Mouse (Mus musculus): Measurements from ENCODE around the gene Spag6. TPM values are rescaled to one million over a fixed set of nuclear protein-coding genes. Genes with fewer than 3 reads are reported as not detected.
A peak's percentile ranks its signal among the peaks of the same experiment; 100 is the strongest.

Spag6 gene
- total and polyA plus RNA-seq, 2 experiments from 2014 or later, result 0.10 TPM; not detected in 1

DNA sequence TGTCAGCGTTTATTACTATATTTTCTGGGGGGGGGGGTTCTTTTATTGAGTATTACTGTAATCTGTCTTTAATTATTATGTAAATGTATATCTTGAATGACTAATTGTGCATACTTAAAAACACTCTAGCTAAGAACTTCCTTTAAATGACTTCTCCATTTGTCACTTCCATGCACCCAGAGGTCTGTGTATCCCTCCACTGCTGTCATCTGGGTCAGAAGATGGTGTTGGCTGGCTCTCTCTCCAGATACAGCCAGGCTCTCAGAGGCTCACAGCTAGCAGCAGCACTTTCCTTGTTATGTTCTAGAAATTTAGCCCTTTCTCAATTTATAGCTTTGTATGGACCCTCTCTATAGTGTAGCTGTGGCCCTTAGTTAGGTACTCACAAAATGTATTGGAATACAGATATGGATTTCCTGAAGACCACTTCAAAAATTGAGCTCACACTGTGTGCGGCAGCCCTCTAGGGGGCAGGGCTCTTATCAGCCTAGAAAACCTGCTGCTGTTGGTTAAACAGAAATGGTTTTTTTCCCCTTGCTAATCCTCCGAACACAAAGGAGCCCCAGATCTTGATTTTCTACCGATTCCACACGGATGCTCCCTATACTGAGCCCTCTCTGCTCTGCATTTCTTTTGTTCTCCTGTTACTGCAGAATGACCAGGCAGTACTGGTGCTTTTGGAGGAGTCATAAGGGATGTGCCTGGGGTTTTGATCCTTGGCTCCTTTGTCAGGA, 40.7 kb downstream of the Spag6 start:
- no peak for ATAC-seq (ENCODE audit: insufficient read depth, low read depth)
- Histone ChIP-seq H3K36me3 (replicated peaks; ENCODE audit: control insufficient read depth, insufficient read depth, low read length) (no peaks in the 10 kb centered on the region), H3K4me1 (ENCODE audit: control insufficient read depth, insufficient read depth) (no peaks in the 10 kb centered on the region), H3K4me3 (ENCODE audit: low read depth, low read length) (no peak overlapping the region), H3K4me2 (ENCODE audit: low read depth, low read length) (no peak overlapping the region), H3K27me3 (ENCODE audit: control insufficient read depth, insufficient read depth, low read length) (no peaks in the 10 kb centered on the region), H3K9ac (replicated peaks; ENCODE audit: low read depth, low read length) (no peak overlapping the region), H3K9me3 (replicated peaks; ENCODE audit: control insufficient read depth, low read length) (no peaks in the 10 kb centered on the region), H3K27ac (ENCODE audit: low read depth) (no peak overlapping the region)
- DNase-seq (ENCODE audit: low spot score), result no peak
- TF ChIP-seq EP300 (IDR thresholded peaks at IDR 0.05; ENCODE audit: low read depth) (no peak), CTCF (IDR thresholded peaks at IDR 0.05; ENCODE audit: low read depth) (peak; percentile 7; the same call in 1 of the 2 replicates)
- 43% methylated on average over 5 of the region's 5 CpGs for WGBS

- Histone ChIP-seq H3K27ac (ENCODE audit: low read depth) (no peak overlapping the region), H3K27me3 (ENCODE audit: control insufficient read depth, insufficient read depth, low read length) (no peaks in the 10 kb centered on the region), H3K4me2 (ENCODE audit: low read depth, low read length) (no peak overlapping the region), H3K4me1 (ENCODE audit: control insufficient read depth, insufficient read depth) (no peaks in the 10 kb centered on the region), H3K36me3 (replicated peaks; ENCODE audit: control insufficient read depth, insufficient read depth, low read length) (no peaks in the 10 kb centered on the region), H3K9me3 (replicated peaks; ENCODE audit: control insufficient read depth, low read length) (no peaks in the 10 kb centered on the region), H3K4me3 (ENCODE audit: low read depth, low read length) (no peak overlapping the region), H3K9ac (replicated peaks; ENCODE audit: low read depth, low read length) (no peak overlapping the region)
- ATAC-seq (ENCODE audit: insufficient read depth, low read depth) (no peak), DNase-seq (ENCODE audit: low spot score) (no peak)
- TF ChIP-seq CTCF (IDR thresholded peaks at IDR 0.05; ENCODE audit: low read depth) (no peak), EP300 (IDR thresholded peaks at IDR 0.05; ENCODE audit: low read depth) (no peak)
- WGBS, result 67% methylated on average over 8 of the region's 8 CpGs
These were observed 43.2 kb downstream of the Spag6 start for GRCm38 (mm10) chr2:18737040-18737439.

DNA sequence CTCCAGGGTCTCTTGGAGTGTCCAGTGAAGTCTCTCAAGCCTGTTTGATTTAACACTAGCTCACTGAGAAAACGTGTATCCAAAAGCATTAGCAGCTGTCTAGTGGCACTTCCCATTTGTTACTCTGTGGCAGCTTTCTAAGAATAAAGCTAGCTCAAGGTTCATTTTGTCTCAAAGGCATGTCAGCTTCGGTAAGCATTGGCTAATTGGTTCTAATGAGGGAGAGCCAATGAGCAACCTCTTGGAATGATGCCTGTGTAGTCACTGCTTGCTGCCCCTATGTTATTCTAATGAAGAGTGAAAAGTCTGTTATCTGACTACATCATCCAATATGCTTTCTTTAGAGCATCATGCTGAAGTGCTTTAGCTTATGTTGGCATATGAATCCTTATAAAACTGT, 45.4 kb downstream of the Spag6 start:
- 47% methylated on average over 2 of the region's 2 CpGs for WGBS
- no peak for ATAC-seq (ENCODE audit: insufficient read depth, low read depth)
- Histone ChIP-seq H3K9ac (replicated peaks; ENCODE audit: low read depth, low read length) (no peak overlapping the region), H3K9me3 (replicated peaks; ENCODE audit: control insufficient read depth, low read length) (no peaks in the 10 kb centered on the region), H3K4me2 (ENCODE audit: low read depth, low read length) (no peak overlapping the region), H3K27ac (ENCODE audit: low read depth) (no peak overlapping the region), H3K4me1 (ENCODE audit: control insufficient read depth, insufficient read depth) (no peaks in the 10 kb centered on the region), H3K27me3 (ENCODE audit: control insufficient read depth, insufficient read depth, low read length) (no peaks in the 10 kb centered on the region), H3K4me3 (ENCODE audit: low read depth, low read length) (no peak overlapping the region), H3K36me3 (replicated peaks; ENCODE audit: control insufficient read depth, insufficient read depth, low read length) (no peaks in the 10 kb centered on the region)
- no peak for TF ChIP-seq EP300 (IDR thresholded peaks at IDR 0.05; ENCODE audit: low read depth)
- TF ChIP-seq CTCF (IDR thresholded peaks at IDR 0.05; ENCODE audit: low read depth), result no peak
- DNase-seq (ENCODE audit: low spot score), result no peak

DNA sequence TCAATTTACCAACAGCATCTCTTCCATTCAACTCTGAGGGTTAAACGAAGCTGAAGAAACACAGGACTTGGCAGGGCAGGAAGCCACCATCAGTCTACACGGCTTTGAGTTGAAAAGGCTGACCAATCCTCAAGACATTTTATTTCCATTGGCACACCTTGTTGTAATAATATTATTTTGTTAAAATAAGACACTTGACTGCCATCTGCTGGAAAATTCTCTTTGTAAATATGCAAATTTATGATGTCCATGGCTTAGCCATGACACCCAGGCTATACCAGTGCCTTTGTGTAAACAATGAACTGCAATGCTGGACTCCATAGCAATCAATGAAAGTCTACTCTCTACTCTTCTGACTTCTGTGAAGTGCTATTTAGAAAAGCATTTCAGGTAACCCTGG, 62.3 kb downstream of the Spag6 start:
- Histone ChIP-seq H3K27ac (ENCODE audit: low read depth) (no peak overlapping the region), H3K4me3 (ENCODE audit: low read depth, low read length) (no peak overlapping the region), H3K4me2 (ENCODE audit: low read depth, low read length) (no peak overlapping the region), H3K36me3 (replicated peaks; ENCODE audit: control insufficient read depth, insufficient read depth, low read length) (no peaks in the 10 kb centered on the region), H3K27me3 (ENCODE audit: control insufficient read depth, insufficient read depth, low read length) (no peaks in the 10 kb centered on the region), H3K4me1 (ENCODE audit: control insufficient read depth, insufficient read depth) (no peaks in the 10 kb centered on the region), H3K9me3 (replicated peaks; ENCODE audit: control insufficient read depth, low read length) (no peaks in the 10 kb centered on the region), H3K9ac (replicated peaks; ENCODE audit: low read depth, low read length) (no peak overlapping the region)
- TF ChIP-seq EP300 (IDR thresholded peaks at IDR 0.05; ENCODE audit: low read depth), result no peak
- TF ChIP-seq CTCF (IDR thresholded peaks at IDR 0.05; ENCODE audit: low read depth), result peak; percentile 26
- no peak for ATAC-seq (ENCODE audit: insufficient read depth, low read depth)
- peak; percentile 57 for DNase-seq (ENCODE audit: low spot score)
- 27% methylated on average over 2 of the region's 2 CpGs for WGBS

DNA sequence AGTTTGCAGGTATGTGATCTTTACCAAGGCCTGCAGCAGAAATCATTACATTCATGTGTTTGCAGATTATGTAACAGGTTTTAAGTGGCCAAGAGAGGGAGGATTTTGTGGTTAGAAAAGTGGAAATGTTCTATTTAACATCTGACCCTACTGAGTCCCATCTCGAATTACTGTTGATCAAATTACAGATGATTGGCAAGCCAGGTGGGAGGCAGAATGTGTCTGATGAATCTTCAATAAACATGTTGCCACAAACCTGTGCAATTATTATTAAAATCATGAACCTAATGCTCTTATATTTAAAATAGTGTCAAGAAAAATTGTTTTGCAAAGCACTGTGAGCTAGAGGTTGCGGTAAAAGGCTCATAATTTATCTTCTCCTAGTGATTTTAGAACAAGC, 71.0 kb downstream of the Spag6 start:
- Histone ChIP-seq H3K9me3 (replicated peaks; ENCODE audit: control insufficient read depth, low read length) (no peaks in the 10 kb centered on the region), H3K27ac (ENCODE audit: low read depth) (no peak overlapping the region), H3K9ac (replicated peaks; ENCODE audit: low read depth, low read length) (no peak overlapping the region), H3K36me3 (replicated peaks; ENCODE audit: control insufficient read depth, insufficient read depth, low read length) (no peaks in the 10 kb centered on the region), H3K27me3 (ENCODE audit: control insufficient read depth, insufficient read depth, low read length) (no peaks in the 10 kb centered on the region), H3K4me1 (ENCODE audit: control insufficient read depth, insufficient read depth) (no peaks in the 10 kb centered on the region), H3K4me3 (ENCODE audit: low read depth, low read length) (no peak overlapping the region), H3K4me2 (ENCODE audit: low read depth, low read length) (peak overlapping the region; percentile 74; the same call in 1 of the 2 replicates)
- DNase-seq (ENCODE audit: low spot score), result no peak
- TF ChIP-seq EP300 (IDR thresholded peaks at IDR 0.05; ENCODE audit: low read depth) (no peak), CTCF (IDR thresholded peaks at IDR 0.05; ENCODE audit: low read depth) (no peak)
- 91% methylated on average over 2 of the region's 2 CpGs for WGBS
- no peak for ATAC-seq (ENCODE audit: insufficient read depth, low read depth)
